Mouse (Mus musculus): ENCODE results near the gene Rapgef5. TPM values are rescaled to one million over a fixed set of nuclear protein-coding genes. Genes with fewer than 3 reads are reported as not detected.

The Rapgef5 gene
- total RNA-seq, 1 experiment = 9.9 TPM

- TF ChIP-seq MAFK (IDR thresholded peaks at IDR 0.05; ENCODE audit: insufficient read depth, low read depth, low read length) = no peak
- TF ChIP-seq HCFC1 (IDR thresholded peaks at IDR 0.05; ENCODE audit: borderline replicate concordance, insufficient read depth, low read length) = no peak
- TF ChIP-seq ZC3H11A (IDR thresholded peaks at IDR 0.05; ENCODE audit: borderline replicate concordance, low read depth, low read length) = no peak
- TF ChIP-seq ZNF384 (IDR thresholded peaks at IDR 0.05; ENCODE audit: low read depth, low read length) = no peak
- no peak for TF ChIP-seq CHD2 (IDR thresholded peaks at IDR 0.05; ENCODE audit: low read depth, low read length)
- Histone ChIP-seq H3K4me3 (ENCODE audit: insufficient read depth in 1 of 2, low read depth in 1 of 2, low read length in 2 of 2, poor library complexity in 1 of 2, severe bottlenecking in 1 of 2) (no peak overlapping the region), H3K9ac (ENCODE audit: insufficient read depth, low read depth, low read length, poor library complexity, severe bottlenecking) (no peak overlapping the region), H3K27ac (ENCODE audit: insufficient read depth, low read depth, low read length, poor library complexity, severe bottlenecking) (no peak overlapping the region), H3K4me1 (ENCODE audit: control insufficient read depth in 2 of 2, insufficient read depth in 2 of 2, low read length in 2 of 2, poor library complexity in 1 of 2) (0 out of 4 replicates have a peak, but pooled peaks cover 0 to 1% of the 10 kb centered on the region in 2 experiments), H3K9me3 (ENCODE audit: control insufficient read depth, insufficient read depth, low read depth, low read length) (no peaks in the 10 kb centered on the region), H3K36me3 (ENCODE audit: control insufficient read depth, insufficient read depth, low read length, poor library complexity, severe bottlenecking) (peaks cover 2% of the 10 kb centered on the region; the same call in 1 of the 2 replicates)
- in situ Hi-C loops (cut with MboI; ENCODE audit: low sequenced_read_pairs in 2 of 2, unreplicated experiment in 2 of 2) = no loop called here
- DNase-seq (ENCODE audit: low read depth, low spot score) = no peak
Measured at GRCm38 (mm10) chr12:117562085-117562484, 45.8 kb downstream of the Rapgef5 start.

GRCm38 (mm10) chr12:117563859-117564258 lies 47.6 kb downstream of the Rapgef5 start:
- in situ Hi-C loops (cut with MboI; ENCODE audit: low sequenced_read_pairs in 2 of 2, unreplicated experiment in 2 of 2) = no loop called here
- Histone ChIP-seq H3K27ac (ENCODE audit: insufficient read depth, low read depth, low read length, poor library complexity, severe bottlenecking) (no peak overlapping the region), H3K9me3 (ENCODE audit: control insufficient read depth, insufficient read depth, low read depth, low read length) (no peaks in the 10 kb centered on the region), H3K36me3 (ENCODE audit: control insufficient read depth, insufficient read depth, low read length, poor library complexity, severe bottlenecking) (peaks cover 2% of the 10 kb centered on the region; the same call in 1 of the 2 replicates), H3K4me1 (ENCODE audit: control insufficient read depth in 2 of 2, insufficient read depth in 2 of 2, low read length in 2 of 2, poor library complexity in 1 of 2) (0 out of 4 replicates have a peak, but pooled peaks cover 0 to 1% of the 10 kb centered on the region in 2 experiments), H3K9ac (ENCODE audit: insufficient read depth, low read depth, low read length, poor library complexity, severe bottlenecking) (no peak overlapping the region), H3K4me3 (ENCODE audit: insufficient read depth in 1 of 2, low read depth in 1 of 2, low read length in 2 of 2, poor library complexity in 1 of 2, severe bottlenecking in 1 of 2) (no peak overlapping the region)
- TF ChIP-seq HCFC1 (IDR thresholded peaks at IDR 0.05; ENCODE audit: borderline replicate concordance, insufficient read depth, low read length) (no peak), MAFK (IDR thresholded peaks at IDR 0.05; ENCODE audit: insufficient read depth, low read depth, low read length) (no peak), ZC3H11A (IDR thresholded peaks at IDR 0.05; ENCODE audit: borderline replicate concordance, low read depth, low read length) (no peak), ZNF384 (IDR thresholded peaks at IDR 0.05; ENCODE audit: low read depth, low read length) (no peak), CHD2 (IDR thresholded peaks at IDR 0.05; ENCODE audit: low read depth, low read length) (no peak)
- DNase-seq (ENCODE audit: low read depth, low spot score) = no peak

GRCm38 (mm10) chr12:117566298-117566697 lies 50.0 kb downstream of the Rapgef5 start:
- H3K4me1 ChIP-seq (ENCODE audit: control insufficient read depth in 2 of 2, insufficient read depth in 2 of 2, low read length in 2 of 2, poor library complexity in 1 of 2) = 0 out of 4 replicates have a peak, but pooled peaks cover 0 to 1% of the 10 kb centered on the region in 2 experiments
- in situ Hi-C loops (cut with MboI; ENCODE audit: low sequenced_read_pairs in 2 of 2, unreplicated experiment in 2 of 2) = no loop called here
- DNase-seq (ENCODE audit: low read depth, low spot score) = no peak
- H3K9me3 ChIP-seq (ENCODE audit: control insufficient read depth, insufficient read depth, low read depth, low read length) = no peaks in the 10 kb centered on the region
- no peak overlapping the region for H3K4me3 ChIP-seq (ENCODE audit: insufficient read depth in 1 of 2, low read depth in 1 of 2, low read length in 2 of 2, poor library complexity in 1 of 2, severe bottlenecking in 1 of 2)
- H3K27ac ChIP-seq (ENCODE audit: insufficient read depth, low read depth, low read length, poor library complexity, severe bottlenecking) = no peak overlapping the region
- H3K36me3 ChIP-seq (ENCODE audit: control insufficient read depth, insufficient read depth, low read length, poor library complexity, severe bottlenecking) = no peaks in the 10 kb centered on the region
- H3K9ac ChIP-seq (ENCODE audit: insufficient read depth, low read depth, low read length, poor library complexity, severe bottlenecking) = no peak overlapping the region
- no peak for TF ChIP-seq MAFK (IDR thresholded peaks at IDR 0.05; ENCODE audit: insufficient read depth, low read depth, low read length)
- no peak for TF ChIP-seq HCFC1 (IDR thresholded peaks at IDR 0.05; ENCODE audit: borderline replicate concordance, insufficient read depth, low read length)
- no peak for TF ChIP-seq CHD2 (IDR thresholded peaks at IDR 0.05; ENCODE audit: low read depth, low read length)

- in situ Hi-C loops (cut with MboI; ENCODE audit: low sequenced_read_pairs in 2 of 2, unreplicated experiment in 2 of 2) = no loop called here
- Histone ChIP-seq H3K4me1 (ENCODE audit: control insufficient read depth in 2 of 2, insufficient read depth in 2 of 2, low read length in 2 of 2, poor library complexity in 1 of 2) (0 out of 4 replicates have a peak, but pooled peaks cover 0 to 1% of the 10 kb centered on the region in 2 experiments), H3K27ac (ENCODE audit: insufficient read depth, low read depth, low read length, poor library complexity, severe bottlenecking) (no peak overlapping the region), H3K9ac (ENCODE audit: insufficient read depth, low read depth, low read length, poor library complexity, severe bottlenecking) (no peak overlapping the region), H3K9me3 (ENCODE audit: control insufficient read depth, insufficient read depth, low read depth, low read length) (no peaks in the 10 kb centered on the region), H3K36me3 (ENCODE audit: control insufficient read depth, insufficient read depth, low read length, poor library complexity, severe bottlenecking) (no peaks in the 10 kb centered on the region), H3K4me3 (ENCODE audit: insufficient read depth in 1 of 2, low read depth in 1 of 2, low read length in 2 of 2, poor library complexity in 1 of 2, severe bottlenecking in 1 of 2) (no peak overlapping the region)
- TF ChIP-seq HCFC1 (IDR thresholded peaks at IDR 0.05; ENCODE audit: borderline replicate concordance, insufficient read depth, low read length) (no peak), CHD2 (IDR thresholded peaks at IDR 0.05; ENCODE audit: low read depth, low read length) (no peak), ZC3H11A (IDR thresholded peaks at IDR 0.05; ENCODE audit: borderline replicate concordance, low read depth, low read length) (no peak), ZNF384 (IDR thresholded peaks at IDR 0.05; ENCODE audit: low read depth, low read length) (no peak), MAFK (IDR thresholded peaks at IDR 0.05; ENCODE audit: insufficient read depth, low read depth, low read length) (no peak)
- DNase-seq (ENCODE audit: low read depth, low spot score) = no peak
Measured at GRCm38 (mm10) chr12:117569671-117570070, 53.4 kb downstream of the Rapgef5 start.

- Histone ChIP-seq H3K4me3 (ENCODE audit: insufficient read depth in 1 of 2, low read depth in 1 of 2, low read length in 2 of 2, poor library complexity in 1 of 2, severe bottlenecking in 1 of 2) (no peak overlapping the region), H3K9me3 (ENCODE audit: control insufficient read depth, insufficient read depth, low read depth, low read length) (no peaks in the 10 kb centered on the region), H3K4me1 (ENCODE audit: control insufficient read depth in 2 of 2, insufficient read depth in 2 of 2, low read length in 2 of 2, poor library complexity in 1 of 2) (no peaks in the 10 kb centered on the region), H3K27ac (ENCODE audit: insufficient read depth, low read depth, low read length, poor library complexity, severe bottlenecking) (no peak overlapping the region), H3K36me3 (ENCODE audit: control insufficient read depth, insufficient read depth, low read length, poor library complexity, severe bottlenecking) (no peaks in the 10 kb centered on the region; the same call in 1 of the 2 replicates), H3K9ac (ENCODE audit: insufficient read depth, low read depth, low read length, poor library complexity, severe bottlenecking) (no peak overlapping the region)
- TF ChIP-seq ZC3H11A (IDR thresholded peaks at IDR 0.05; ENCODE audit: borderline replicate concordance, low read depth, low read length) (no peak), CHD2 (IDR thresholded peaks at IDR 0.05; ENCODE audit: low read depth, low read length) (no peak), HCFC1 (IDR thresholded peaks at IDR 0.05; ENCODE audit: borderline replicate concordance, insufficient read depth, low read length) (no peak), MAFK (IDR thresholded peaks at IDR 0.05; ENCODE audit: insufficient read depth, low read depth, low read length) (no peak), ZNF384 (IDR thresholded peaks at IDR 0.05; ENCODE audit: low read depth, low read length) (no peak)
- no peak for DNase-seq (ENCODE audit: low read depth, low spot score)
- in situ Hi-C loops (cut with MboI; ENCODE audit: low sequenced_read_pairs in 2 of 2, unreplicated experiment in 2 of 2) = loop anchor here (5.0 to 25.0 kb wide), 2 partner anchors 178 kb away; no protein-coding TSS in a partner anchor
Measured at GRCm38 (mm10) chr12:117584256-117584655, 68.0 kb downstream of the Rapgef5 start.
